Mouse (Mus musculus) CD4-positive helper T cell, adult 2 months (primary cell): Measurements from ENCODE around the gene Lcn5.
A peak's percentile ranks its signal among the peaks of the same experiment; 100 is the strongest.

Experiments used
- DNase-seq: peaks from one replicate; pipeline ENCODE4 v3.0.0-alpha.2; 2012; ENCODE audit warnings: low read depth, missing footprints, low spot score

Lcn5 gene

GRCm38 (mm10) chr2:25657652-25658051 is at the start of gene Lcn5:
TSS of gene Lcn5 (plus strand) at chr2:25657952.
- no peak for DNase-seq

GRCm38 (mm10) chr2:25608671-25609070 is 49.1 kb upstream of the Lcn5 start:
- DNase-seq, result no peak

GRCm38 (mm10) chr2:25616398-25616797 is 41.4 kb upstream of the Lcn5 start:
- DNase-seq, result no peak

DNA sequence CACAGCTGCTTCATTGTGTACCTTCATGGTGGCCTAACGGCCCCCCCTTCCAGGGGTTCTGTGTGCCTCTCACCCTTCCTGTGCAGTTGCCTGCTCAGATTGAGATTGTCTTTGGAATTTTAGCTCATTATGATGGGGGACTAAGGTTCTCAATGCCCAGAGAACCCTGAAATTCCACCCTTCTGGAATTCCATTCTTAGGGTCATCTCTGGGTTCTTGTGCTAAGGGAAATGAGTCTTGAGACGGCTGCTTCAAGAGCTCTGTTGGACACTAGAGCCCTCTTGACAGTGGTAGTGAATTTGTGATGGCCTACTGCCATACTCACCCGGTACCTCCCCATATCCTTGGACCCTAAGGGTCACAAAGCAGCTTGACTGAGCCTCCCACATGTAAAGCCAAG is 40.2 kb upstream of the Lcn5 start, which contains the start of gene Ccdc183:
Gene Ccdc183, minus strand, starts transcription at position 101 of the 400 bp plus-strand sequence.
- no peak for DNase-seq

DNA sequence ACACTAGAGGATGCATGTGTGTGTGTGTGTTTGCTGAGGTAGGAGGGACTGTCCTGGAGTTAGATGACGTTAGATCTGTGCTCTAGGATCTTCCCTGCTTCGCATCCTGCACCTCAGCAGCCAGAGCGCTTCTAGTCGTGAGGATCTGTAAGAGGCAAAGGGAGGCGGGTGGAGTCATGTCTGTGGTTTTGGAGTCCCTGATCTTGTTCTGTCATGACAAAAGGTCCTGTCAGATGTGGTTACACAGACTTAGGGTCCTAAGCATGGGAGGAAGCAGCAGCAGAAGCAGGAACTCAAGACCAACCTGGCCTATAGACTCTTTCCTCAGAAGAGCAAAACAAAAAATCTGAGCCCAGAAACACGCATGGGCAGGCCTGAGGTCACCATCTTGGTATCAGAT is 37.4 kb upstream of the Lcn5 start:
- peak; percentile 70 for DNase-seq

DNA sequence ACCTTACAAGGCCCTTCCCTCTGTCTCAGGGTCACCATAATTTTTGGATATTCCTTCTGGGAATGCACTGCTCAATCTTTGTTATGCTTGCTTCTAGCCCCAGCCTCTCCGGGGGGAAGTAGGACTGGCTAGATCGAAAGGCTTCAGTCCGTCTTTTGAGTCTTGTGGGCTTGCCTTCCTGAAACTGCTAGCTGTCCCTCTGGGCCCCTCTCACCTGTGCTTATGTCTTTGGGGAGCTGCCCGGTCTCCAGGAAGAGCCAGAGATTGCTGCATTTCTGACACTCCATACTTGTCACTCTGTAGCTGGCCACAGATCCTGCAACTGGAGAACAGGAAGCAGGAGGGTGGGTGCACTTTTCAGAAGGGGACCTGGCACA is 36.9 kb upstream of the Lcn5 start:
- no peak for DNase-seq

DNA sequence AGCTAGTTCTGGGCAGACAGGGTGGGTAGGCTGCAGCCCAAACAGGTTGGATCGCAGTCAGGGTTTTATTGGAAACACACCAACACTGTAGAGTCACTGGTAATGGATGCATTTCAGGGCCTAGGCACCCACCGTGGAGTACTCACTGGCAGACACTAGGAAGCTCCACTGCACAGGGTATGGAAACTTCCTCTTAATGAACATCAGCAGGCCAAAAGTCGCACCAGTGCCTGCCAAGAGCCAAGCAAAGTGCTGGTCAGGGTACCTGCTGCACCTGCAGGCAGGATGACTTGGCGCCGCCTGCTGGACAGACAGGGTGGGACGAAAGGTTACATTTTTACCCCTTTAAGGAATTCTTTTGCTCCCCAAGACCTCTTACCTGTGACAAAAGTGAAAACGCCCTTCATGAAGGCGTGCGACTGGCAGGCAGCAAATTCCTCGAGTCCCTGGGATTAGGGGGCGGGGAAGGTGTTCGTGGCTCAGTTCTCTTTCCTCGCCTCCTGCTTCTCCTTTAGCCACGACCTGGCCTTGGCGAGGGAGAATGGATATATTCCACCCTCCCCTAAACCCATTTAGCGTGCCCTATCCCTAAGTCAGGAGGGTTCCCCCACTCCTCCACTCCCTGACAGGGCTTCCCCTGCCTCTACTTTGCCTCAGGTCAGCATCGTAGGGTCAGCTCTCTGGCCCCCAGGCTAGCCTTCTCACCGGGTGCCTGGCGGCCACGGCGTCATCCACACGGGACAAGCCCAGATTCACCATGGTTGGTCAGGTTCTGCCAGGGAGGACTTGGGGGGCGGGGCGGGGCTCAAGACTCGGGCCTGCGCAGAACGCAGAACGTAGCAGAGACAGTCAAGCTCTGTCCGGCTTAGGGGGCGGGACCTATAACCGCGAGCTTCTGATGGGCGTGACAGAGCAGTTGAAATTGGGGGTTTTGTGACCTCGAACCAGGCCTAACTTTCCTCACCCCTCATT is 36.2 kb upstream of the Lcn5 start, which contains the start of gene Tmem141:
Gene Tmem141, minus strand, starts transcription at position 777 of the 972 bp plus-strand sequence.
- peak; percentile 59 for DNase-seq

DNA sequence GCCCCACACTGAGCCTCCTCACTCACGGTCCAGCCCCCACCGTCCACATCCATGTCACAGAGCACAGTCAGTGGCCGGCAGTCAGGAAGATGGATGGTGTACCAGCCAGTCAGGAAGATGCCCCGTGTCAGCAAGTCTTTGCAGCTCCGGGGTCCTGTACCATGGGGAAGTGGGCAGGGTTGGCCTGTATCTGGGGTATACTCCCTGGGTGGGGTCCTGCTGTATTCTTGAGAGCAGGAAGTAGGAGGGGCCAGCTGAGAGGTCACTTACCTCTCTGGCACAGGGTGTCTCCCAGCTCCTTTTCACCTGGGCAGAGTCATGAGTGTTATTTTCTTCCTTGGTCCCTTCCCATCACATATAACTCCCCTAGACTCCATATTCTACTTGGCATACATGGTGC is 31.8 kb upstream of the Lcn5 start:
- no peak for DNase-seq

GRCm38 (mm10) chr2:25627811-25628210 is 29.9 kb upstream of the Lcn5 start, which contains the start of gene Fcna:
TSS of gene Fcna (minus strand) at chr2:25628030.
- DNase-seq, result no peak

GRCm38 (mm10) chr2:25628738-25629137 is 29.0 kb upstream of the Lcn5 start:
- DNase-seq, result no peak

DNA sequence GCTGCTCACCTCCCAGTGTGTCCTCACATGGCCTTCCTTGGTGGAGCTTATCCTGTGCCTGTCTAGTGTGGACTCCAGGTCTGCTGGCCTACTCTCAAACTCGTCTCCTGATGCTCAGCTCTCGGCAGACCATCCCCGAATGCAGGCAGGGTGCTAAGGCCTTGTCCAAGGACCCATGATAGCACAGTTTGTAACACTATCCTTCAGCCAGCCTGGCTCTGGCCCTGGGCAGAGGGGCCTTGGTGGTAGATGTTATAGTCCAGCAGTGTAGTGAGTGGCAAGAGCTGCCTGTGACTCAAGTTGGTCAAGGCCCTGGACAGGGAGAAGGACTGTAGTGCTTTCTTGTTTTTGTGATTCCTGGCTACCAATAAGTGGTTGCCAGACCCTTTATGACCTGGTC is 24.1 kb upstream of the Lcn5 start:
- no peak for DNase-seq

DNA sequence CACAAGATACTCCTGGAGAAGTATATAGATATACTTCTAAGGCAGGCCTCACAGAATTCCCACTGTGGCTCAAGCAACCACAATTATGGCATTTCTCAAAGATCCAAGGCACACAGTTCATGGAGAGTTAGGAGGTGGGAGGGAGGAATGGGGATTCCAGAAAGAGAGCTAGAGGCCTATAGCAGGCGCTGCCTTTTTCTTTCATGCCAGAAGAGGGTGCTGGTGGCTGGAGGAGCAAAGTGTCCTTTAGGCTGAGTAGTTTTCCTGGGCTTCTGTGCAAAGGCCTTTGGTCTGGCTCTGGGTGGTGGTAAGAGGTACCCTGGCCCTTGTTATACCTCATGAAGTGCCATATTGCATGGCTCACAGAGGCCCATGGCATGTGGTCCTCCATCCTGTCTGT is 23.7 kb upstream of the Lcn5 start:
- DNase-seq, result no peak

- DNase-seq, result peak; percentile 30
Measured at GRCm38 (mm10) chr2:25639890-25640289, 17.9 kb upstream of the Lcn5 start.

DNA sequence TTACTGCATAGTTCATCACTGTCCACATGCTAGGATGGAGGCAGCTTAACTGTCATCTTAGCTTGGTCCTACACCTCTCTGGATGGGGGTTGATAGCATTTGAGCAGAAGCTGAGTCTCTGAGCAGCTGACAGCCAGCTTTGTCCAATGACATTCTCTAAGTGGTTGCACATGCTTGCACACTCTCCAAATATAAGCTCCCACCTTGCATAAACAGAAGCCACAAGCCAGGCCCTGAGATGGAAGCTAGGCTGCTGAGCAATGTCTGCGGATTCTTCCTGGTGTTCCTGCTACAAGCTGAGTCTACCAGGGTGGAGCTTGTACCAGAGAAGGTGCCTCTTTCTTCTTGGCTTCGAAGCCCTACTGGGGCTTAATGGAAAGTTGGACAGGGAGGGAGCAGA is 4.8 kb upstream of the Lcn5 start, which contains the start of gene Lcn8:
Gene Lcn8, plus strand, starts transcription at position 219 of the 400 bp plus-strand sequence.
- no peak for DNase-seq

DNA sequence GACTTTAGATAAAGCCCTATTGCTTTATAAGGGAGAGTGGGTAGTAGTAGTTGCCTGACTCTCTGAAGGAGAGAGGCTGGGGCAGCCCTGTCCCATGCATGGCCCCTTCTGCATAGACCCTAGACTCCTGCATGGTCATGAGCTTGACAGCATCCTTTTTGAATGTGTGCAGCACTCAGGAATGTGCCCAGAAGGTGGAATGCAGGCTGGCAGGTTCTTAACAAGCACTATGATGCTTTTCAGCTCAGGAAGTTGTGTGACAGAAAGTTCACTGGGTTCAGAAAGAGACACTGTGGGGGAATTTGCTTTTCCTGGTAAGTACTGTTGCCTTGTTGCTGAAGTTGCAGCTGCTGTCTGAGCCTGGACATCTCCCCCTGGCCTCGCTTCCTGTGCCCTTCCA is 3.2 kb upstream of the Lcn5 start:
- no peak for DNase-seq

DNA sequence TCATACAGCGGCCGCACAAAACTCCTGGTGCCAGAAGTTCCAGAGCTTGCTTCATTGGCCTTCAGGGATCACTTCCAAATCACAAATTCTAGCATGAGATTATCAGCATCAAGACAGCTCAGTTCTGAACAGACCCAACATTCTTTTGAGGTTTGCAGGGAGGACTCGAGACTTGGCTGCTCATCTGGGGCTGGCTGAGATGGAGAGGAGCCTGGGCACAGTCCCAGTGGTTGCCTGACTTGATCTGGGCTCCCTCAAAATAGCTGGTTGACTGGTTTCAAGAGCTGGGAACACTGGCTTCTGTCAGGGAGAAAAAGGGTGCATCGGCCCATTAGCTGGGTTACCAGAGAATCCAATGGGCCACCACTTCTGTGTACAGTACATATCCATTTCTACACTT is 1.1 kb upstream of the Lcn5 start:
- DNase-seq, result no peak

DNA sequence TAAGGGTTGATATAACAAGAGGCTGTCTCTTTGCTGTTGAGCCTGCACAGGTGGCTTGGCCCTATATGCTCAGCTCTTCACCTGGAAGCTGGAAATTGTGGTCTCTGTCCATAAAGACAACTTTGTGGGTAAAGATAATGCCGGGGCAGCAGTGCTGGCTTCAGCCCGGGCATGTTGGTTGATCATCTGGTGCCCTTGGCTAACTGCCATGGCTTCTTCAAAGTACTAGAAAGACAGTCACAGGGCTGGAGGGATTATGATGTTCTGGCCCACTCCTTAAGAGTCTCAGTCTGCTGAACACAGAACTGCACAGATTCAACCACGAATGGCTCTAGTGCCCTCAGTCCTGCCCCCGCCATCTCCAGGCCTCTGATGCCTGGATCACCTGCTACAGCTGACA is 506 bp upstream of the Lcn5 start:
- no peak for DNase-seq

DNA sequence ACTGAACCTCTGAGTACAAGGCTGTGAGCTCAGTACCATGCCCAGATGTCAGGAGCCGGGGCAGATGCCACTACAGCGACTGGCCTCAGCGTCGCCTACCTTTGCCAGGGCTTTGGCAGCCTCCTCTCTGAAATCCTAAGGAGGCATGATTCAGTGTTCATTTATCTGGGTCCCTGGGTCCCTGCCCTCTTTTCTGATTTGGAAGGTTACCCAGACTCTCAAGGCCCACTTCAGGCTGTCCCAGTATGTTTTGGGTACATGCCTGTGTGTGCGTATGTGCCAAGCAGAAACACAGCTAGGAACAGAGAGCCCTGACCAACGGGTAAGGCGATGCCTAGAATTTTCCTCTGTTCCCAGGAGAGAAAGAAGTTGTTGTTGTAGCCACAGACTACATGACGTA is 2.5 kb downstream of the Lcn5 start:
- DNase-seq, result no peak

- no peak for DNase-seq
Measured at GRCm38 (mm10) chr2:25661245-25661970, 3.7 kb downstream of the Lcn5 start.

GRCm38 (mm10) chr2:25663511-25663910 is 5.8 kb downstream of the Lcn5 start:
- peak; percentile 26 for DNase-seq

DNA sequence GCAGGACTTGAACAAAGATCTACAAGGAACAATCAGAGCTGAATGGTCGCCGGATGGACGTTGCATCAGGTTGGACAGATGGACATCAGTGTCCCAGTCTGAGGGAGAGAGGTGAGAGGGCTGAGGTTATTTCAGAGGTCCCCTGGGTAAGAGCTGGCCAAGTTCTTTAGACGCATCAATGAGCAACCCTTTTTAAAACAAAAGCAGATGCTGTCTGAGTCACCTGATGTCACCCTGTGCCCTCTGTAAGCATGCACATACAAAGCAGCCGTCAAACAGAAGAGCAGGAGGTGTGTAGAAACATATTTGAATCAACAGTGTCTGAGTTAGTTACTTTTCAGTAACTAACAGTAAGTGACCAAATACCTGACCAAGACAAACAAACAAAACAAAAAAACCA is 6.4 kb downstream of the Lcn5 start:
- DNase-seq, result no peak

GRCm38 (mm10) chr2:25666516-25666915 is 8.8 kb downstream of the Lcn5 start:
- no peak for DNase-seq
